Mouse (Mus musculus) lung, postnatal 0 days (tissue): Measurements from ENCODE around the gene Dcps.

Source experiments
- CTCF ChIP-seq: IDR thresholded peaks from 2 replicates; pipeline ENCODE4 v1.5.1; 2016; ENCODE audit warnings: antibody characterized with exemption, mild to moderate bottlenecking
- EP300 ChIP-seq: IDR thresholded peaks from 2 replicates; pipeline ENCODE4 v1.6.1; 2016; ENCODE audit warnings: antibody characterized with exemption, mild to moderate bottlenecking, control low read depth

- no peak for TF ChIP-seq CTCF
- no peak for TF ChIP-seq EP300
Observed at GRCm38 (mm10) chr9:35092904-35093303, 83.0 kb downstream of the Dcps start.
